Mouse (Mus musculus) macrophage (primary cell): Measurements from ENCODE around the gene Zbtb7a. TPM values are rescaled to one million over a fixed set of nuclear protein-coding genes. Genes with fewer than 3 reads are reported as not detected.

Source experiments
- H3K27ac ChIP-seq: fragments of 350-480 bp; formaldehyde crosslinking; 2 replicates; pipeline ENCODE4 v1.9.0; 2021
- H3K36me3 ChIP-seq: fragments of 350-480 bp; formaldehyde crosslinking; 2 replicates; pipeline ENCODE4 v1.9.0; 2021; ENCODE audit errors: inconsistent target
- H3K4me3 ChIP-seq: fragments of 350-480 bp; formaldehyde crosslinking; 2 replicates; pipeline ENCODE4 v1.9.0; 2021; ENCODE audit errors: inconsistent target
- H3K79me2 ChIP-seq: fragments of 350-480 bp; formaldehyde crosslinking; 2 replicates; pipeline ENCODE4 v1.9.0; 2021; ENCODE audit errors: inconsistent target
- WGBS: methylation state at CpG from one replicate; pipeline ENCODE4 v1.1.7; 2026; ENCODE audit warnings: inconsistent platforms; ENCODE audit not compliant: missing documents; 5-methylcytosine and 5-hydroxymethylcytosine counted together
- polyA plus RNA-seq: library from polyadenylated mRNA; stranded (reverse); fragments of 250-400 nt; gene quantifications from 3 replicates; pipeline ENCODE4 v1.2.4, GENCODE M21; 2018; ENCODE audit warnings: inconsistent platforms

Gene Zbtb7a
- polyA plus RNA-seq, 1 experiment from 2014 or later = 48.1 TPM

DNA sequence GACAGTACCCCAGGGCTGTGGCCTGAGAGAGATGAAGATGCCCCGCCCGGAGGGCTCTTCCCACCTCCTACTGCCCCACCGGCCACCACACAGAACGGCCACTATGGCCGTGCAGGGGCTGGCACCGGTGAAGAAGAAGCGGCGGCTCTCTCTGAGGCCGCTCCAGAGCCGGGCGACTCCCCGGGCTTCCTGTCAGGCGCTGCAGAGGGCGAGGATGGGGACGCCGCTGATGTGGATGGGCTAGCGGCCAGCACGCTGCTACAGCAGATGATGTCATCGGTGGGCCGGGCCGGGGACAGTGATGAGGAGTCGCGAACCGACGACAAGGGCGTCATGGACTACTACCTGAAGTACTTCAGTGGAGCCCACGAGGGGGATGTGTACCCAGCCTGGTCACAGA, 9.6 kb downstream of the Zbtb7a start:
- WGBS = 89% methylated on average over 17 of the region's 27 CpGs
- no peak overlapping the region for H3K4me3 ChIP-seq

GRCm38 (mm10) chr10:81145307-81145706, 10.3 kb downstream of the Zbtb7a start:
- peaks cover 100% of the 10 kb centered on the region for H3K79me2 ChIP-seq
- no peak overlapping the region for H3K4me3 ChIP-seq
- 95% methylated on average over 5 of the region's 6 CpGs for WGBS
- H3K27ac ChIP-seq = no peak overlapping the region
- peaks cover 39% of the 10 kb centered on the region for H3K36me3 ChIP-seq

More for the DNA sequence above, 9.6 kb downstream of the Zbtb7a start:
- H3K79me2 ChIP-seq = peaks cover 100% of the 10 kb centered on the region
- no peak overlapping the region for H3K27ac ChIP-seq
- H3K36me3 ChIP-seq = peaks cover 39% of the 10 kb centered on the region

DNA sequence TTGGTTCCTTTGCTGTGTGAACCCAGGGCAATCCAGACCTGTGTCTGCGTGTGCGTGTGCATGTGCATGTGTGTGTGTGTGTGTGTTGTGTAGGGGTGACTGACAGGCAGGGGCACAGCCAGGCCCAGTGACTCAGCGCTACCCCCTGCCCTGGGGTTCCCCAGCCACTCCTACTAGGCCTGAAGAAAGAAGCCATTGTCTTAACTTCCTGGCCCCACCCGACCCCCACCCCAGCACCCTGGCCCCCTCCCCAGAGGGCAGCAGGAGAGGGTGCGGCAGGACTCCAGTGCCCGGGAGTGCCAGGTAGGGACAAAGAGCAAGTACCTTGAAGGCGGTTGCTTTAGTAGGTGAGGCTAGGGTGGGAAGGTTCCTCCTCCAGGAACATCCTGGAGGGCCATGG, 10.8 kb downstream of the Zbtb7a start:
- WGBS = 61% methylated on average over 4 of the region's 7 CpGs
- Histone ChIP-seq H3K36me3 (peaks cover 39% of the 10 kb centered on the region), H3K27ac (0 out of 2 replicates have a peak overlapping the region, but pooled peaks have one; percentile 7), H3K79me2 (peaks cover 100% of the 10 kb centered on the region), H3K4me3 (no peak overlapping the region)

- Histone ChIP-seq H3K79me2 (peaks cover 100% of the 10 kb centered on the region), H3K4me3 (no peak overlapping the region), H3K27ac (0 out of 2 replicates have a peak overlapping the region, but pooled peaks have one; percentile 7), H3K36me3 (peaks cover 39% of the 10 kb centered on the region)
- WGBS = 0% methylated on average over 2 of the region's 4 CpGs
Measured at GRCm38 (mm10) chr10:81146296-81146695, 11.3 kb downstream of the Zbtb7a start.

DNA sequence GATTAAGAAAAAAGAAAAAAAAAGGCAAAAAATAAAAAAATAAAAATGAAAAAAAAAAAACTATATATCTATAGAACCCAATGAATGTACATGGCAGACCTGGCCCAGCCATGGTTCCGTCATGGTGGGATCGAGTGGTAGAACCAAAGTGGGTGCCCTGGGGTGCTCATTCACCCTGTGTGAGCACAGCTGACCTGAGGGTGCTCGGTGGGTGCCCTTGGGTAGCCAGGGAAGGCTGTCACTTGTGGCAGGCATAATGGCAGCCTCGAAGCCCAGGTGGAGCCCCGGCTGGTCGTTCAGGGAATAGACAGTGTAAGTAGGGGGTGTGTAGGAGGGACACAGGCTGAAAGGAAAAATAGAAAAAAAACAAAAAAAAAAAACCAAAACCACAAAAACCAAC, 16.2 kb downstream of the Zbtb7a start:
- no peak overlapping the region for H3K4me3 ChIP-seq
- peaks cover 45% of the 10 kb centered on the region for H3K36me3 ChIP-seq
- no peak overlapping the region for H3K27ac ChIP-seq
- peaks cover 62% of the 10 kb centered on the region for H3K79me2 ChIP-seq
- 71% methylated on average over 6 of the region's 6 CpGs for WGBS

GRCm38 (mm10) chr10:81152609-81153008, 17.6 kb downstream of the Zbtb7a start:
- Histone ChIP-seq H3K27ac (no peak overlapping the region), H3K79me2 (peaks cover 52% of the 10 kb centered on the region), H3K4me3 (no peak overlapping the region), H3K36me3 (peaks cover 46% of the 10 kb centered on the region)
- WGBS = 75% methylated on average over 12 of the region's 12 CpGs

DNA sequence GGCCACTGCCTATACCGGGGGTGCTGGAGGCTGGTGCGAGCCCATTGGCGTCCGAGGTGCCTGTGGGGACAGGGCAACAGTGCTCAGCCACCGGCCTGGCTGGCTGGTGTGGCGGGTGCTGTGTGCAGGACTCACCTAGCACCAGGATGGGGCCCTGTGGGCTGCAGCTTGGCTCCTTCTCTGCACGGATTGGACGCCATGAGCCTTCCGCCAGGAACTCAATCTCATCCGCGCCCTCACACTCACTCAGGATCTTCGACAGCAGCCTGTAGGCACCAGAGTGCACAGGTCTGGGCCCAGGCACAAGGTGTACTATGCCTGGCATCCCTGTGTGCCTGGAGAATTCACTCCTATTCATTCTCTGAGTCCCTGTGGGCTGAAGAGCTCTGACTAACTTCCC, 19.3 kb downstream of the Zbtb7a start:
- WGBS = 94% methylated on average over 12 of the region's 12 CpGs
- Histone ChIP-seq H3K36me3 (peaks cover 48% of the 10 kb centered on the region; the same call in 1 of the 2 replicates), H3K27ac (no peak overlapping the region), H3K4me3 (no peak overlapping the region), H3K79me2 (peaks cover 52% of the 10 kb centered on the region)

GRCm38 (mm10) chr10:81154736-81155135, 19.7 kb downstream of the Zbtb7a start:
- WGBS = 92% methylated on average over 6 of the region's 6 CpGs
- peaks cover 52% of the 10 kb centered on the region for H3K79me2 ChIP-seq
- H3K4me3 ChIP-seq = no peak overlapping the region
- H3K27ac ChIP-seq = no peak overlapping the region
- H3K36me3 ChIP-seq = peaks cover 45% of the 10 kb centered on the region; the same call in 1 of the 2 replicates

- H3K79me2 ChIP-seq = peaks cover 96% of the 10 kb centered on the region
- no peak overlapping the region for H3K27ac ChIP-seq
- 75% methylated on average over 7 of the region's 8 CpGs for WGBS
- H3K36me3 ChIP-seq = peaks cover 25% of the 10 kb centered on the region; the same call in 1 of the 2 replicates
- no peak overlapping the region for H3K4me3 ChIP-seq
Measured at GRCm38 (mm10) chr10:81161602-81162317, 26.7 kb downstream of the Zbtb7a start.

DNA sequence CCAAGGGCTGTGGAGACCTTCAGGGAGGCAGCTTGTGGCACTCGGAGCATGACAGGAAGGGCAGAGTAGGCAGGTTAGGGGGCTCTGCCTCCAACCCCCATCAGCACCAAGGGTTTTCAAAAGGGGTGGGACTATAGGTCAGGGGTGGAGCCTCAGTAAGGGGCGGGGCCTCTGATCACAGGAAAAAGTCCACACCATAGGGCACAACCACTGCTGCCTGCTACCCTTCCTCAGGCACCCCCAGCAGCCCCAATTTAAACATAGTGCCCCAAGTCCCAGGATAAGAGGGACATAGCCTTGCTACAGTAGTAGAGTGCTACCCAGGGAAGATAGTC, 27.3 kb downstream of the Zbtb7a start:
- no peak overlapping the region for H3K27ac ChIP-seq
- H3K79me2 ChIP-seq = peaks cover 100% of the 10 kb centered on the region
- no peak overlapping the region for H3K4me3 ChIP-seq
- H3K36me3 ChIP-seq = peaks cover 20% of the 10 kb centered on the region; the same call in 1 of the 2 replicates
- WGBS = 36% methylated on average over 1 of the region's 2 CpGs

DNA sequence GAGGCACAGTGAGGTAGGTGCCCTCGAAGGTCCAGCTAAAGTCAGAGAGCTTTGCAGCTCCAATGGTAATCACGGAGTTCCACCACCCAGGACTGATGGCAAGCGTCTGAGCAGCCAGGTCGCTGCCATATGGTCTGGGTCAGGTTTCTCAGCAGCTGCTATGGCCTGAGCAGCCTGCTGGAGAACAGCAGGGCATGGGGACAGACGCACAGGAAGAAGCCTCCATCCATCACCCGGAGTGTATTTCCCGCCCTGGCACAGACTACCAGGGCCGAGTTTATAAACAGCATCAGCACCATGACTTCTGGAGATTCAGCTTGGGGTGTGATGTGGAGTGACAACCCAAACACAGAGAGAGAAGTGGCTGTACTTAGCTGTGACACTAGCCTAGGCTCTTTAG, 30.1 kb downstream of the Zbtb7a start:
- Histone ChIP-seq H3K4me3 (no peak overlapping the region), H3K27ac (no peak overlapping the region), H3K79me2 (peaks cover 73% of the 10 kb centered on the region), H3K36me3 (peaks cover 4% of the 10 kb centered on the region; the same call in 1 of the 2 replicates)
- 94% methylated on average over 8 of the region's 8 CpGs for WGBS

DNA sequence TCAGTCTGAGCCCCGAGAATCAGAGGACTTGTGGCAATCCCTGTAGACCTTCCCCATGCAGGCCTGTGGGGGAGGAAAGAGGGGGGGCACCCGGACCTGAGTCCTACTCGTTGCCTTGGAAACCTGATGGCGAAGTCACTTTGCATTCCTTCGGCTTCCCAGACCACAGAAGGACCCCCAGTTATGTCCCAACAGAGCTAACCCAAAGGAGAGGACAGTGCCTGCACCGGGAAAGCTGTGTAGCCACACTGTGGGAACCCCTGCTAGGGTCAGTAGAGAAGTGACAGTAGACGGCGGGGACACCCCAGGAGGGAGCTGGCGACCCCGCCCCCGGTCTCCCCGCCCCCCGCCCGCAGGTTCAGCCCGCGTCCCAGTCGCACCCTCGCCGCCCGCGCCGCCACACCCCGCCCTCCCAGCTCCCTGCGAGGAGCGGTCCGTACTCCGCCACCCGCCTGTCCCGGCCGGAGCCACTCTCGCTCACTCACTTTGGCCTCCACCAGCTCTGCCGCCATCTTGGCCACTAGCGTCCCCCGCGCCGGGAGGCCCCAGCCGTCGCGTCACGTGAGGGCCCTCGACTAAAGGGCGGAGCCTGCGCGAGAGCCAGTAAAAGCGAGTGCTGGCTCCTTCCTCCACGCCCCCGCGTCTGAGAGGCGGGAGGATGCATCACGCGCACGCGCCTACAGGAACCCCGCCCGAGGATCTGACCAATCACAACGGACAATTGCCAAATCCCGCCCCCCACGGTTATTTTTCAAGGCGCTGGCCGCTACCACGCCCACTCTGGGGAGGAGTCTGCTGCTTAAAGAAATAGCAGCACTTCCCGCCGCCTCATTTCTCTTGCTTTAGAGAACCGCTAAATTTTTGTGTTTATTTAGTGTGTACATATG, 32.4 kb downstream of the Zbtb7a start, which contains the start of gene Pias4:
TSS of gene Pias4 (minus strand) at position 724 of the 887 bp plus-strand sequence.
- Histone ChIP-seq H3K4me3 (peak within 1 kb of the TSS; percentile 92), H3K79me2 (peaks cover 49% of the 10 kb centered on the region), H3K27ac (peak within 1 kb of the TSS; percentile 65), H3K36me3 (no peaks in the 10 kb centered on the region; the same call in 1 of the 2 replicates)
- 1% methylated on average over 63 of the region's 64 CpGs for WGBS

- 4% methylated on average over 5 of the region's 5 CpGs for WGBS
- Histone ChIP-seq H3K4me3 (peak overlapping the region; percentile 55), H3K27ac (peak overlapping the region; percentile 65), H3K36me3 (no peaks in the 10 kb centered on the region), H3K79me2 (peaks cover 43% of the 10 kb centered on the region)
Measured at GRCm38 (mm10) chr10:81168087-81168431, 33.0 kb downstream of the Zbtb7a start.

GRCm38 (mm10) chr10:81168521-81169244, 33.7 kb downstream of the Zbtb7a start:
- H3K79me2 ChIP-seq = peaks cover 37% of the 10 kb centered on the region
- H3K4me3 ChIP-seq = peak overlapping the region; percentile 55
- H3K27ac ChIP-seq = peak overlapping the region; percentile 65
- no peaks in the 10 kb centered on the region for H3K36me3 ChIP-seq
- under 1% methylated on average over 27 of the region's 29 CpGs for WGBS
